Mouse (Mus musculus): ENCODE results near the gene Slc2a9.

Slc2a9 gene

DNA sequence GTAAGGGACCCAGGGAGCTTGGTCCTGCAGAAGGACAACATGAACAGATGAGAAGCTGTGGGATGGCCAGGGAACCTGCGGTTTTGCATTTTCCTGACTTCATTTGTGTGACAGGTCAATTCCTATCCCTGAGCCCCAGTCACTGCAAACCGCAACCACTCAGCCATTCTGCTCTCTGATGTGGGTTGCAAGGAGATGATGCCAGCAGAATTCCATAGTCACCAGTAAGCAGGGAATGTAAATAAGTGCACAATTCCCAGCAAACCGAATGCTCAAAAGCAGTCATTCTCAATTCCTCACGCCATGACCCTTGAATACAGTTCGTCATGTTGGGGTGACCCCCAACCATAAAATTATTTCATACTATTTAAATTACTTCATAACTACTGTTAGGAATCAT, 123.0 kb downstream of the Slc2a9 start:
- in situ Hi-C loops (cut with MseI, MboI), result no loop called here

DNA sequence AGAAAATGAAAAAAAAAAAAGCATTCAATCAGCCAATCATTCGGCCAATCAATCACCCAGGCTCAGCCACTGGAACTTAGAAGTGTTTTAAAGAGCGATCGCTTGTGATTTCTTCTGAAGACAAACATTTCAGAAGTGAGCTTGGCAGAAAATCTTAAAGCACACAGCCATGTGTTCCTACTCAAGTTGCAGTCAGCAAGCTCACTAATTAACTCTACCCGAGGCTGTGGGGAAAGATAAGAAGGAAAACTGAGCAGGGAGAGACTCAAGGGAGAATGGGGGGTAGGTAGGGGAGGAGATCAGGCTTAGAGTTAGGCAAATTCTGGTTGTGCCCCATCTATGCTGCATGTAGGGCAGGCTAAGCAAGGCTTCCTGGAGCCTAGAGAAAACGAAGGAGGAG, 130.6 kb downstream of the Slc2a9 start:
- in situ Hi-C loops (cut with MseI, MboI), result no loop called here

GRCm38 (mm10) chr5:38371308-38371707, 131.6 kb downstream of the Slc2a9 start:
- in situ Hi-C loops (cut with MseI, MboI), result no loop called here

GRCm38 (mm10) chr5:38366650-38367470, 136.1 kb downstream of the Slc2a9 start:
- in situ Hi-C loops (cut with MseI, MboI), result no loop called here

- in situ Hi-C loops (cut with MseI, MboI), result no loop called here
Measured at GRCm38 (mm10) chr5:38365521-38365920, 137.4 kb downstream of the Slc2a9 start.

DNA sequence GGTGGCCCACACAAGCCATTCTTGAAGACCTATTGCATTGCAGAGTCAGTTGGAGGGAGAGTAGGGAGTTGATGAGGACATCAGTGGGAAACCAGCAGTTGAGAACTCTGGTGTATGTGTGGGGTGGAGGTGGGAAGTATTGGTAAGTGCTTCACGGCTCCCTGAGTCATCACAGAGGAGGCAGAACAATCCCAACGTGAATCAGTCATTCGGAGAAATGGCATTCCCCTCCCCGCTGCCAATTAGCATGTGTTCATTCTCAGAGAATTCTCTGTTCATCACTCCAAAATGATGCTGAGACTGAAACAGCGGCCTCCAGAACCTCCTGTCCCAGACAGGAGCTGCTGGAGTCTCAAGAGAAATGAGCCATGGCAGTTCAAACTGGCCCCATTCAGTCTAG, 138.5 kb downstream of the Slc2a9 start:
- in situ Hi-C loops (cut with MseI, MboI), result no loop called here

DNA sequence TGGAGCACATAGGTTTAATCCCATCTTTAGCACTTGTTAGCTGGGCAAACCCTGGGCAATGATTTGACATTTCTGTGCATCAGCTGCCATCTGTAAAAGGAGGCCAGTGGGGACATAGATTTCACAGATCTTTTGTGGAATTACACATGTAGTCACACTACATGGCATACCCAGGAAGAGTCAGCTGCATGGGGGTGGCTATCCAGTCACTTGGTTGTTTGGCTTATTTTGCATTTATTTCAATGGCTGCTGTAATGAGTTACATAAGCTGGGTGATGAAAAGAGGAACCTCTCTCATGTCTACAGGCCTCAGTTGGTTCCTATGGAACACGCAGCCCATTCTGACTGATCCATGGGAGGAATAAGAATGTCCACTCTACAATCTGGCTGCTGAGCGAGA, 143.2 kb downstream of the Slc2a9 start:
- in situ Hi-C loops (cut with MseI, MboI), result no loop called here

GRCm38 (mm10) chr5:38356927-38357326, 146.0 kb downstream of the Slc2a9 start:
- in situ Hi-C loops (cut with MseI, MboI), result no loop called here

DNA sequence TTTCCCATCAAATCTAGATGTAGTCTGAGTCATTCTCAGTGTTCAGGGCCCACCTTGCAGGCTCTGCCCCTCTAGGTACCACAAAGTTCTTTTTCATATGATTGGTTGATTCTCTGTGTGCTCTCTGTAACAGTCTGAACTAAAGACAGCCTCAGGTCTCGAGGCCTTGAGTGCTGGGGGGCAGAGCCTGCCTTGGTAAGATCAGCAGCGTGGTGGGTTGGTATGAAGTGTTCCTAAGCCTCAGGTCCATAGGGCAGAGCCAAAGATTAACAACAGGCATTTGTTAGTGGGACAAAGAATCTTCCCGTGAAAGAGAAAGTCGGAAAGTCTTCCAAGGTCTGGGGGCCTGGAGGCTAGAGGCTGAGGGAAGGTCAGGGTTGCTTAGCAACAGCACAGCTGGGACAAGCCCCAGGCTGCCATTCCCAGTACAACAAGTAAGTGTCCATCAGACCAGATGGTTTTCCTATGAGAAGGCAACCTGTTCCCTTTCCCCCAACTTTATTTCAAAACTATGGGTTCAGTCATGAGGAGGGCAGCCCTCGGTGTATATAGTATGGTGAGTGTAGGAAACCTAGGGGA, 152.5 kb downstream of the Slc2a9 start:
- in situ Hi-C loops (cut with MseI, MboI), result no loop called here

GRCm38 (mm10) chr5:38346646-38347432, 156.1 kb downstream of the Slc2a9 start:
- in situ Hi-C loops (cut with MseI, MboI), result no loop called here

DNA sequence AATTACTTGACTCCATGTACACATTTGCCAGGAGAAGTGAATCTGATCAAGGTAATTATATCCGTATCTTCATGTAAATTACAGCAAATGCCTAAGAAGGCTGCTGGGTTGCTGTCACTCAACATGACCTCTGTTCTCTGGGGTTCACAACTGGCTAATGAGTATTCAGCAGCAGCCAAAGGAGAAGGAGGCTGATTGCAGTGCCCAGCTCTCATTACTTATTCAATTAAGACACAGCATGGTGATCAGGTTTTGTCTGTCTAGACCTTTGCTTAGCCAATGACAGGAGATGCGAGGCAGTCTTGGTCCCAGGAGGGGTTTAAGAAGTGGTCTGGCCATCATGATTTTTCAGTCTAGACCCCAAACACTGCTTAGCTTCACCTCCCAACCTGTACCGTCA, 159.8 kb downstream of the Slc2a9 start:
- in situ Hi-C loops (cut with MseI, MboI), result no loop called here

DNA sequence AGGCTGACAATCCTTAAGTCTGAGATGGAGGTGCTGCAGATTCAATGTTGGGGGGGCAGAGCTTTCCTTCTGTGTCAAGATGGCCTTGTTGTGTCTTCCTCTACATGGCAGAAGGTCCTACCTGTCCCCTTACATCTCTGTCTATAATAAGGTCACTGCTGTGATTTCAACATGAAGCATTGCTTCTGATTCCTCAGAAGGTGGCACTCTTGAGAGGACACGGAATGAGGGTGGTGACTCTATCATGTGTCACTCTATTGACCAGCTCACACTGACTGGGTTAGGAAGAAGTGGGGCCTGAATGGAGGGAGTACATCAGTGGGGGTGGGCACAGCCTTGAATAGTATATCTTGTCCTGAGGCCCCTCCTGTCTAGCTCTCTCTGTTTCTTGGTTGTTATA, 168.4 kb downstream of the Slc2a9 start:
- in situ Hi-C loops (cut with MseI, MboI), result no loop called here

GRCm38 (mm10) chr5:38333381-38333780, 169.6 kb downstream of the Slc2a9 start:
- in situ Hi-C loops (cut with MseI, MboI), result no loop called here

DNA sequence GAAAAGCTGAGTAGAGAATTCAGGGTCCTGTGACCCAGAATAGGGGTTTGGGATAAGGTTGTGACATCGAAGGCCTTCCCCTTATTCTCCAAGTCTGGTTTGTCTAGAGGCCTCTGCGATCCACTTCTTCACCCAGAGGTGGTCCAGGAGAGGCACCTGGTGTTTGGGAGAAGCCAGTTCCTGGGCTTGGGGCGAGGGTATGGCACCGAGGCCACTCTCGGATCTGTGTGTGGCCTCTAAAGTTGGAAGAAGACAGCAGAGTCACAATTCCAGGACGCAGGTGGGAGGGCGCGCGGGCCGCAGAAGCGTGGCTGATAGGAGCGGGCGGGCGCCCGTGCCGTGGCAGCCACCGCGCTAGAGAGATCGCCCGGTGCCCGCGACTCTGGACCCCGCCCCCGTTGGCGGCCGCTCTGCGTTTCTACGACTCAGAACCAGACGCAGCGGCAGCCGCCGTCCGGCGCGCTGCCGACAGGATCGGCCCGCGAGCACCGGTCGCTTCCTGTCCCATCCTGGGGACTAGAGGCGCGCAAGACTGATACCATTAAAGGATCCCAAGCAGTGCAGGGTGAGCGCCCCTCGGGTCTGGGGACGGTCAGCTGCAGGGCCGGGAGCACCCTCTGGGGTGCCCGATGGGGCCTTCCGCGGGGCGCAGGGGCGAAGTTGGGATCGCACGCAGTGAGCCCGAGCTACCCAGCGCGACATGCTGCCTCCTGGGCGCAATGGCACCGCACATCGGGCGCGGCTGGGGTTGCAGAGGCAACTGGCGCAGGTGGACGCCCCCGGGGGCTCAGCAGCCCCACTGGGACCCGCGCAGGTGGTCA, 183.8 kb downstream of the Slc2a9 start, which contains the start of gene Drd5:
Gene Drd5 (plus strand): TSS at position 402 of the 821 bp plus-strand sequence.
- in situ Hi-C loops (cut with MseI, MboI), result loop anchor here in 1 of 2 experiments (10.0 kb wide), 1 partner anchor 146 kb away; no protein-coding TSS in a partner anchor

GRCm38 (mm10) chr5:38309795-38310194, 193.1 kb downstream of the Slc2a9 start:
- in situ Hi-C loops (cut with MseI, MboI), result loop anchor here (5.0 to 10.0 kb wide), 2 partner anchors 155 to 158 kb away; no protein-coding TSS in a partner anchor

DNA sequence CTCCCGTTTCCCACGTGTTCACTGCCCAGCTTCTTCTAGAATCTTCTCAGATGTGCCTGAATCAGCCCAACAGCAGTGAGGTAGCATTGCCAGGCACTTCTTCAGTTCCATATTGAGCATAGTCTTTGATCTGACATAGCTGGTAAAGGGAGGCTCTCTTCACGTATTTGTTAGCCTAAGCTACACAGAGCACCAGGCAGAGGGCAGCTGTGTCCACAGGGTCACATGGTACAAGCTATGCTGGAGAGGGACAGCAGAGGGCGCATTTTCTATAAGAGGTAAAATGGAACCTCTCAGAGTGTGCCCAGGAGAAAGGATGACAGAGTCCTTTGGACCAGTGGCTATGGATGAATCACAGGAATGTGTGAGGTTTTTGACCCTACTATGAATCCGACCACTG, 194.1 kb downstream of the Slc2a9 start:
- in situ Hi-C loops (cut with MseI, MboI), result no loop called here

GRCm38 (mm10) chr5:38307255-38308101, 195.5 kb downstream of the Slc2a9 start:
- in situ Hi-C loops (cut with MseI, MboI), result no loop called here

DNA sequence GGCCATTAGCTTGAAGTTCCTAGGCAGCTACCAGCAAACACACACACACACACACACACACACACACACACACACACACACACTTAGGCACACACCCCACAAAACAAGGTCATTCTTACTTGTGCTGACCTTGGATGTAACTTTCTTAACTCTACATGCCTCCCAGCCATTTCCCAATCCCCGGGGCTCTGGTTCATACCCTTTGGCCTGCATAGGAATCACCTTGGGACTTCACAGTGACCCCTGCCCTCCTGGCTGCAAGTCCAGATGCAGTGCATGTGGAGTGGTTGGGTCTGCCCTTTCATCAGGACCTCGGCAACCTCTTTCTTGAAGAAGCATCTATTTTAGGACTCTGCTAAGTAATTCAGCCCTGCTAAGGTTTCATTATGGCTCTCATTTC, 197.7 kb downstream of the Slc2a9 start:
- in situ Hi-C loops (cut with MseI, MboI), result no loop called here

GRCm38 (mm10) chr5:38302651-38303050, 200.3 kb downstream of the Slc2a9 start:
- in situ Hi-C loops (cut with MseI, MboI), result no loop called here

- in situ Hi-C loops (cut with MseI, MboI), result no loop called here
Measured at GRCm38 (mm10) chr5:38301761-38302411, 201.1 kb downstream of the Slc2a9 start.
